Mouse (Mus musculus): ENCODE results near the gene Il4ra. TPM values are rescaled to one million over a fixed set of nuclear protein-coding genes. Genes with fewer than 3 reads are reported as not detected.
A peak's percentile ranks its signal among the peaks of the same experiment; 100 is the strongest.

The Il4ra gene
- 10.5 and 12.0 TPM in 2 replicates for total RNA-seq (2015)
- 19.2 and 20.4 TPM in 2 replicates for total RNA-seq (2017)

DNA sequence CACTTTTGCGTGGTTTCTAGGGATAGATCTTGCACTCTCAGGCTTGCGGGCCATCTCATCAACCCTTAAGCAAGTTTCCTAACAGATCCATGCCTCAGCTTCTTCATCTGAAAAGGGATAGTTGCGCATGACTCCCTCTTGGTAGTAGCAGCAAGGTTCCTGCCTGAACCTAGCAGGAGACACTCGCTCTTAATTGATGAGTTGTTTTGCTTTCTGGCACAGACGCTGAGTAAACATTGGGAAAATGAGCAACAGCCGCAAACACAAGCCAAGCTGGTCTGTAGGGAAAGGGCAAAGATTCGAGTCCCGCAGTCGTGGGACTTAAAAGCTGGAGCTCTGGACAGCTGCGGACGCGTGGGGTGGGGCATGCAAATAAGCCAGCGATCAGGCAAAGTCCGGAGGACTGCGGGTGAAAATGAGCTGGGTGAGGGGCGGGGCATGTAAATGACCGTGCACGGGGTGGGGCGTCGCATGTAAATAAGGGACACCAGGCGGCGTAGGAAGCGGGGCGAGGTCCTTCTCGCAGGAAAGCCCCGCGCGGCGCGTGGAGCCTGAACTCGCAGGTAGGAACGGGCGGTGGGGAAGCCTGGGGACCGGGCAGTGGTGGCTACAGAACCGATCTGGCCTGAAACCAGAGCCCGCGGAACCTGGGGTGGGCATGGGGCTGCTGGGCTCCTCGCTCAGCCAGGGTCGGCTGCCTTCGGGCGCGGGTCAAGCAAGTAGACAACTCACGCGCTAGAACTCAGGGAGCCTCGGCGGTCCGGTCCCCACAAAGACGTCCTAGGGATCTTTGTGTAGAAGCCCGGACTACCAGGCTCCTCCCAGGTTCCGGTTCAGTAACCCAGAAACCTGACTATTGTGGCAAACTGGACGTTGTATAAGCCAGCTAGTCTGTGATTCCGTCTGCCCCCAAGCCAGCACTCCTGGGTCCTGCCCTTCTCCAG, at the start of gene Il4ra:
Gene Il4ra, plus strand, starts transcription at position 355 of the 944 bp plus-strand sequence.
- ATAC-seq (replicated peaks; ENCODE audit: poor library complexity) = peak; percentile 75

DNA sequence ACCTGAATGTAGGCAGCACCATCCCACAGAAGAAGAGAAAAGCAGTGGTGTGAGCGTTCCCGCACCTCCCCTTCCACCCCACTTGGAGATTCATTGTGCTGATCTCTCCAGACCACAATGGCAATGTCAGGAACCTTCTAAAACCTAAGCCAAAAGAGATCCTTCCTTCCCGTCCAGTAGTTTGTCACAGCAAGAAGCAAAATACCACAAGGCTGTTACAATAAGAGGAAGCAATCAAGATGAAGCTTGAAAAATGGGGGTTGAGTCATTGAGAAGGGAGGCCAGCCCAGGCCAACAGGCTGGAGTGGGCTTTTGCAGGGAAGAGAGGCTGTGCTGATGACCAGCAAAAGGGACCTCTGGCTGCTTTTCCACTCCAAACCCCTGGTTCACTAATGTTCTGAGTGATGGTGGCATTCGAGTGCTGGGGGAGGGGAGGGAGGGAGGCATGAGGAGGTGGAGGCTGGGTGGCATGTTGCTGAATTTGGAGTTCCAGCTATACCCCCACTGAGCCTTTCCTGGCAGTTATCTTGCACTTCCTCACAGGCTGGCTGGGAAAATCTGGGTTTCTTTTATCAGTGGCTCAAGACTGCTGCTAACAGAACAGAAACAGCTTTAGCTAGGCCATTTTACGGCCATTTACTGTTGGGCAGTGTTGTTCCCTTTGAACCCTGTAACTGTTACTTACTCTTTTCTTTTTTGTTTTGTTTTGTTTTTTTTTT, 48.4 kb upstream of the Il4ra start:
- ATAC-seq (replicated peaks; ENCODE audit: poor library complexity) = peak; percentile 81

DNA sequence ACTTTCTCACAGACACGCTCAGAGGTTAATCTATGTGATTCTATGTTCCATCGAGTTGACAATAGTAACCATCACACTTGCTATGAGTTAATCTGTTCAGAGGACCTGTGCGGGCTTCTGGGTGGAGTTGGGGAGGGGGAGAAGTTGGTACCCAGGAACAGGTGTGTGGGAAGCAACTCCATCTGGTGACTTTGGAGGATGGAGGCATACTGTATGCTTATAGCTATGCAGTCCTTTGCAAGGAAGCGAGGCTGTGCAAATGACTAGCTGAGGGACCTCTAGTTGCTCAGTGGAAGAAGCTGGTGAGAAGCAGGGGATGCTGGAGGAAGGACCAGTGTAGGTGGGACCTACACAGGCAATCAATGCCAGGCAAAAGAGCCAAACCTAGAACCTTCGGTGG, 47.3 kb upstream of the Il4ra start:
- ATAC-seq (replicated peaks; ENCODE audit: poor library complexity) = no peak

DNA sequence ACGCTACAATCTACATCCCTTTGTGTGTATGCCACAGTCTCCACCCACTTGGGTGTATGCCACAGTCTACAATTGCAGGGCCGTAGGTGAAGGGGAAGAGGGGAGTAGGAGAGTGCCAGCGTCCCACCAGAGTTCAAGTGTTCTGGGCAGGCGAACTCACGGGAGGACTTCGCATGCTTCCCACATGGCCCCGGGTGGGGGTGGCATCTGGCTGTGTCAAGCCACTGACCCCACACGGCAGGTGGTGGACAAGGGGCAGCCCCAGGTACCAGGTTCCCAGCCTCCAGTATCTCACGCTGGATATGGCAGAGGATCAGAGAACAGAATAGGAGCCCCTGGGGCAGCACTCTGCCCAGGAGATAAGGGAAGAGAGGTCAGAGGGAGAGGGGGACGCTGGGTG, 46.4 kb upstream of the Il4ra start:
- ATAC-seq (replicated peaks; ENCODE audit: poor library complexity) = no peak; the same call in 1 of the 2 replicates

DNA sequence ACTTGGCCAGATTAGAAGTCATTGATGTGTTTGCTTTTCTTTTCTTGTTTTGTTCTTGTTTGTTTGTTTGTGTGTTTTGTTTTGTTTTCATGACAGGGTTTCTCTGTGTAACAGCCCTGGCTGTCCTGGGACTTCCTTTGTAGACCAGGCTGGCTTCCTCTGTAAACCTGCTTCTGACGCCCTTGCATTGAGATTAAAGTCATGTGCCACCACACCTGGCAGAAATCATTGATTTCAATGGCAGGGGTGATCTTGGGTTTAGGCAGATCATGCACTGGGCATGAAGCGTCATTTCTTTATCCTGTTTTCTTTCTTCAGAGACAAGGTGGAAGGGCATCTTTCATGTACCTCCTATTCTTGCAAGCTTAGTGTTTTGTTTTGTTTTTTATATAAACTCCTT, 44.6 kb upstream of the Il4ra start:
- ATAC-seq (replicated peaks; ENCODE audit: poor library complexity) = no peak

DNA sequence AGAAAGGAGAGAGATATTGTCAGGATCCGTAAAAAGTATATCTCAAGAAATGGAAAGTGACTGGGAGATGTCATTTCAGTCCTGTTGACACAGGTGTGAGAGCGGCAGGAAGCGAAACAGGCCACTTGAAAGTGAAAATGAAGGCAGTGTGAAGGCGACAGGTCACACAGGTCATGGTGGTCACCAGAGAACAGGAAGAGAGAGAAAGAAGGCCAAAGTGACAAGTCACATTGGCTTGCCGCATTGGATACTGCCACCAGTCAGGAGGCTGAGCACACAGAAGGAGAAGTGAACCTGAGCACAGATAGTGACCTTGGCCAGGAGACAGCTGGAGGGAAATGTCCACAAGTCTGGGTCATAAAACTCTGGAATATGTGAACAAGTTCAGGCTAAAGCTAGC, 40.5 kb upstream of the Il4ra start:
- peak; percentile 60 for ATAC-seq (replicated peaks; ENCODE audit: poor library complexity)

DNA sequence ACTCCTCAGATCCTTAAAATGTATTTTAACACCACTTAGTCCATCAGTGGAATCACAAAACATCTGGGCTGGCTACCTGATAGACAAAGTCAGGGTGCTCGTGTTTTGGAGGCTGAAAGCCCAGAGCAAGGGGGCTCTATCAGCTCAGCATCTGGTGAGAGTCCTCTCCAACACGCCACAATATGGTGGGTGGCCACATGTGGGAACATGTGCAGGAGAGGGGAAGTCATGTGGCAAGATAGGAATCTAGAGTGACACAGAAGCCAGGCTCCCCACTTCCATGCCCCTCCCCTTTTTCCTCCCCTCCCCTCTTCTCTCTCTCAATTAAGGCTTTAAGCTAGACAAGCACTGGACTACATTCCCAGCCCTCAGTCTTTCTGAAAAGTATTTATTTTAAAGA, 40.1 kb upstream of the Il4ra start:
- peak; percentile 54 for ATAC-seq (replicated peaks; ENCODE audit: poor library complexity)

DNA sequence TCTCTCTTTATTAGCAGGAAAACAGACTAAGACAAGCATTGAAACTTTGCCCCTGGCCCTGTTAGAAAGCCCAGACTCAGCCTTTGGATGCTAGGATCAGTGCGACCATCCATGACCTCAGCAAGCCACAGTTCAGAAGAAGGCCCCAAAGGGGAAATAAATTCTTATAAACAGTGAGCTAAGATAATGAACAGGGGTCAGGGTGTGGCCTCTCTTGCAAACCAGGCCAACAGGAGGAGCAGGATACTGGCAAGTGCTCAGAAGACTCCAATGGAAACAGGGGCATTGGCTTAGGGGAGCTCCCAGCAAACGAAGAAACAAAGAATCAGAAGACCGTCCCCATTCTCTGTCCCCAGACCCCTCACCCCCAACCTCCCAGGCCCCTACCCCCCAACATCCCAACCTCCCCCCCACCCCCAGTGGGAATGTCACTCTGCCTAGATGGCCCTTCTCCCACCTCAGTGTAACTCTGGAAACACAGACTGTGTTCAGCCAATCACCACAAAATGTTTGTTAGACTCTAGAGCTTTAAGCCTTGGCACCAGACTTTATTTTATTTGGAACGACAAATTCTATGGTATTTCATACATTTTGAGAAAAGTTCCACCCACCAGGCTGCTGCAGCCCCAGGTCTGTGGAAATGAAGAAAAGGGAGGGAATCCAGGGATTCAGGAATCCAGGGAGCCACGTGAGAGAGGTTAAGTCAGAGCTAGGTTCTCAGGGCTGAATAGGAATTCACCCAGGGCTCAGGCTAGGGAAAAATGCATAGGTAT, 36.7 kb upstream of the Il4ra start:
- no peak for ATAC-seq (replicated peaks; ENCODE audit: poor library complexity)

DNA sequence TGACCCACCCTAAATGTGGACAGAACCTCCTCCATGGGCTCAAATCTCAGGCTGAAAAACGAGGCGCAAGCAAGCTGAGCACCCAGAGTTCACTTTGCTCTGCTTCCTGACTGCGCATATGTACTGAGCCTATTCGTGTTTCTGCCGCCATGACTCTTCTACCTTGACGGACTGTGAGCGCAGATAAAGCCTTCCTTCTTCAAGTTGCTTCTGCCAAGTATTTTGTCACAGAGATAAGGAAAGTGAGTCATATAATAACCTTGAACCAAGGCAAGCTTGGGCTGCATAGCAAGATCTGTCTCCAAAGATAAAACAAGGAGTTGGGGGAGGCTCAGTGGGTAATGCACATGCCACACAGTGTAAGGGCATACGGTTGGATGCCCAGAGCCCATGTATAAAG, 35.2 kb upstream of the Il4ra start:
- ATAC-seq (replicated peaks; ENCODE audit: poor library complexity) = peak; percentile 83

DNA sequence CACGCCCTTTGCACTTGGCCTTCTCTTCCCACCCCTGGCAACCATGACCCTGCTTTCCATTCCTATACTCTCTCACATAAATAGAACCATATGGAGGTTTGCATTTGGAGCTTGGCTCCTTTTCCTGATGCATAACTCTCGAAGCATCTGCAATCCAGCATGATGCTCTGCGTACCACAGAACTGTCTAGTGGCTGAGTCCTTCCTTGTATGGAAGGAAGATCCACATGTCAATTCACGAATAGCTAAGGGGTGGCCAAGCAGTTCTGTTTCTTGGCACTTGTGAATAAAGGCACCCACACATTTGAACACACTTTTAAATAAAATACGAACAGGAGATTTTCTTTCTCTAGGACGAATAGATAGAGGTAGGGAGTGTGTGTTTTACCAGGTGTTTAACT, 34.5 kb upstream of the Il4ra start:
- no peak for ATAC-seq (replicated peaks; ENCODE audit: poor library complexity)

DNA sequence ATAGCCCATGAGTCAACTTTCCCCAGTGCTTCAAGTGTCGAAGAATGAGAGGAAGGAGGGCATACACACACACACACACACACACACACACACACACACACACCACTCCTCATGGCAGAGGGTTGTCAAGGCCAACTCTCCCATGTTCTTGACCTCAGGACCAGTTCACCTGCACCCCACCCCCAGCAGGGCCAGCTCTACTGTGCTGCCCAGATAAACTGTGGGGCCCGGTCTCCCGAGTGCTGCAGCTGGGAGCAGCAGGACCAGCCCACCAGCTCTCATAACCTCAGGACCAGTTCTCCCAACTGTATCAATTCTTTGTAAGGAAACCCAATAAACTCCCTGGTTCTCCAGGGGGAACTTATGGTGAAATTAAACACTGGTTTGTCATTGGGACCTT, 32.2 kb upstream of the Il4ra start:
- ATAC-seq (replicated peaks; ENCODE audit: poor library complexity) = no peak

DNA sequence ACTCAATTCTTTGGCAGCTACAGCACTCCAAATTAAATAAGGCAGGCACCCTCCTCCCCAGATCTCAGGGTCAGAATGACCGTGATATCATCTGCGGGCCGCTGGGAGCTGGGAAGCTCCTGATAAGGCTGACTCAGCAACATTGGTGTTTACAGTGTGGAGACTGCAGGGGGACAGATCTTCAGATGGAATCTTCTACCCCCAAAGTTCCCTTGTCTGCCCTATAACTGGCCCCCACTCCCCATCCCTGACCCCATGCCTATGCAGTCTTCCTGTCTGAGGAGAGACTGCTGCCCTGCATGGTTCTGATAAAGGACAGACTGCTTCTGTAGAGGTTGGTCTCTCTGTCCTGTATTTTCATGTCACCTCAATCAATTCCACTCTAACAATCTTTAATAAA, 28.9 kb upstream of the Il4ra start:
- ATAC-seq (replicated peaks; ENCODE audit: poor library complexity) = peak; percentile 72

DNA sequence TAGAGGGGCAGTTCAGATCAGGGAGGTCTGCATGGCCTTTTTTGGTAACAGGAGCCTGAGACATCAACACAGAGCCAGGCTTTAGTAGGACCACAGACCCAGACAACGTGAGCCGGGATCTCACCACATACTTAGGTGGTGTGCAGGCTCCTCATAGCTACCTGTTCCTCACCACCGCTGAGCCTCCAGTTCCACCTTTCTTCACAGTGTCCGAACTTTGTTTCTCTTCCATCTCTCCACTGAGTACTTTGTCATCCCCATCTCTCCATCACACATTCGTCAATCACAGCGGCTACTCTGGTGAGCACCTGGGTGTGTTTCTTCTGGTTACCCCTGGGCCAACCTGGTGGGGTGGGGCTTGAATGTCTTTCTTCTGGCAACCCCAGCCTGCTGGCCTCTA, 24.7 kb upstream of the Il4ra start:
- ATAC-seq (replicated peaks; ENCODE audit: poor library complexity) = no peak

DNA sequence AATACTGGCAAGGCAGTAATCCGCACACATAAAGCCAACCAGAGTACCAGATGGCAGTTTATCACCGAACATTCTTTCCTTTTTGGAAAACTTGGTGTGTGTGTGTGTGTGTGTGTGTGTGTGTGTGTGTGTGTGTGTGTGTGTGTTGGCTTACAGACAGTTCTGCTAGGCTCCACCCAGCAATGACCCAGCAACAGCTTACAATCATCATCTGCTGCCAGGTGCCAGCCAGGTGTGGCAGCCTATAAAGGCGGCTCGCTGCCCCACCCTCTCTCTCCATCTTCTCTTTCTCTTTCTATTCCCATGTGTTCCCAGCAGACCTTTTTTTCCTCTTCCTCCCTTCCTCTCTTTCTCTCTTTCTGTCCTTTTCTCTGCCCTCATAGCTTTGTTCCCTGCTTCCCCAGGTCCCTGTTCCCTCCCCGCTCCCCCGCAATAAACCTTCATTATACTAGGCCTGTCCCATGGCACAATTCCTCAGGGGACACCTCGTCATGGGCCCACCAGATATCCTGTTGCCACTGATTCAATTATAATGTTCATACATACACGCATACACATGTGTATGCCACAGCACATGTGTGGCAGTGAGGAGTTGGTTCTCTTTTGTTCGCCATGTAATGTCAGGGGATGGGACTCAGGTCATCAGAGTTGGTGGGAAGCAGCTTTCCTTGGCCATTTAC, 23.9 kb upstream of the Il4ra start:
- ATAC-seq (replicated peaks; ENCODE audit: poor library complexity) = no peak

DNA sequence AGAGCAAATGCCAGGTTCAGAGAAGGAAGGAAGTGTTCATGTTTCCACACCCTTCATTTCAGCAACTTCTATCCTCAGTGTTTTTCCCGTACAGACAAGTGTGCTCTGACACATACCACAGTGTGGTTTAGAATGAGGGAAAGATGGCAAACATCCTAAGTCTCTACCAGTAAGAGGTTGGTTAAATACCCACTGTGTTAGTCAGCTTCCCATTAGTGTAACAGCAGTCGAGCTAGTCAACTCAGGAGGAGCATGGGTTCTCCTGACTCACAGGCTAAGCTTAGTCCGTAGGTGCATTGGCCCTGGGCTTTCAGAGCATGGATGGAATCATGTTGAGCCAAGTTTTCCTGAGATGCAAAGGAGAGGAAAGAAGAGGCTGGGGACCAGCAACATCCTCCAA, 12.6 kb upstream of the Il4ra start:
- ATAC-seq (replicated peaks; ENCODE audit: poor library complexity) = peak; percentile 47

DNA sequence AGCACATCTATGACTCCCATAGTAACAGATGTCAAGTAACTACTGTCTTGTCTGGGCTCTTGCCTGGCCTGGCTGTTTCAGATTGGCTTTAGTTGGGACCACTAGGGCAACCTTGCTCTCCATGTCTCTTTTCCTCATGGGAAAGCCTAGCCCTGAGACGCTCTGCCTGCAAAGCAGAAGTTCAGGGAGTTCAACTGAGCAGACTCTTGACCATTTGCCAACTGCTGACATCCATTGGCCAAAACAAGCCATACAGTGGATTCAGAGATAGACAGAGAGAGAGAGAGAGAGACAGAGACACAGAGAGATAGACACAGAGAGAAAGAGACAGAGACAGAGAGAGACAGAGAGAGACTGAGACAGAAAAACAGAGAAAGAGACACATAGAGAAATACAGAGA, 10.9 kb upstream of the Il4ra start:
- ATAC-seq (replicated peaks; ENCODE audit: poor library complexity) = no peak

DNA sequence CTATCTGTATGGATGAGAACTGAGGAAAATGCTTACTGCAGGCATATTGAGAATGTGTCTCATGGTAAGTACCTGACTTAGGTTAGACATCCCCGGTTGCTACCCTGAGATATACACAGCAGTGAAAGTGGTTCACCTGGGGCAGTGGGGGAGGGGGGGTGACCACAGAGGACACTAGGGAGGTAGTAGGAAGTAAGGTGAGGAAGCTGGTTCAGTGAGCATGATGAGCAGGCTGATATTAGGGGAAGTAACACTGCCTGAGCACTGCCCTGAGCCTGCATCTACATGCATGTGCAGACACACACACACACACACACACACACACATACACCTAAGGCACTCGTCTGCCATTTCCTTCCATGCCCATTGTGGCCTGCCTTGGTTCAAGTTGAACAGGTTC, 10.1 kb upstream of the Il4ra start:
- peak; percentile 61 for ATAC-seq (replicated peaks; ENCODE audit: poor library complexity)

DNA sequence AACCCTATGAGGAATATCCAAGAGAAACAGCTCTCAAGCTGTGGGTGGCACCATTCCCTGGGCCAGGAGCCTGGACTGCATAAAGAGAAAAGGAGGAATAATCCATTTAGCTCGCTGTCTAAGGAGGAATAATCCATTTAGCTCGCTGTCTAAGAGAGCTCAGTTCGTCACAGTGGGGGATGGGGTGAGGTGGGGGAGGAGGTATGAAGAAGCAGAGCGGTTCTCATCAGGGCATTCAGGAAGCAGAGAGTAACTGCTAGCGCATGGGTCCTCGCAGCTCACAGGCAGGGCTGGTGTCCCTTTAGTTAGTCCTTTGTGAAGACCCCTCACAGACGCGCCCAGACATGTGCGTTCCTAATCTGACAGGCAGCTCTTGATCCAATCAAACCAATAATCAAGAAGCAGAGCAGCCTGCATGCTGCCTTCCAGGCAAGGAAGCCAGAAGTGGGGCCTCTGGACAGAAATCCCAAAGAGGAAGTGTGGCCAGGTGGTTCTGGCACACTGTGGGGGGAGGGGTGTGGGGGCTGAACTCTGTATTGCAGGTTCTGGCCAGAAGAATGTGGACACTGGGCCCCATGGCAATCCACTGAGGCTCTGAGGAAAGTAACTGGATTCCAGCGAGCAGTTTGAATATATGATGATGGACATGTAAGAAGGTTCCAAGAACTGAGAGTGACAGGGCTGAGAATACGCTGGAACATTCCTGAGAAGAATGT, 9.4 kb upstream of the Il4ra start:
- ATAC-seq (replicated peaks; ENCODE audit: poor library complexity) = peak; percentile 43

DNA sequence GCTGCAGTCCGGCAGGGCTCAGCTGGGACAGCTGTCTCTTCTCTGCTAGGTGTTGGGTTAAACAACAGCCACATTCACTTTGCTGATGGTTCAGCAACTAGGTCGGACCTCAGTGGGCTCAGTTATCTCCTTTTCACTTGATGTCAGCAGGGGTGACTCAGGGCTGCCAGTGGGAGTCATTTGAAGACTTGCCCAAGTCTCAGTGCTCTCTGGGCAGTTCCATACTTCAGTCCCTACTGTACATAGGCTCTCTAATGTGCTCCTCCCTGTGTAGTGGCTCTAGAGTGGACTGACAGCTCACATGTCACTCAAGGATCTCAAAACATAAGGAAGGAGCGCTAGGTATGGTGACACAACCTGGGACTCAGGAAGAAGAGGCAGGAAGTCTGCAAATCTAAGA, 8.4 kb upstream of the Il4ra start:
- ATAC-seq (replicated peaks; ENCODE audit: poor library complexity) = peak; percentile 27; the same call in 1 of the 2 replicates

DNA sequence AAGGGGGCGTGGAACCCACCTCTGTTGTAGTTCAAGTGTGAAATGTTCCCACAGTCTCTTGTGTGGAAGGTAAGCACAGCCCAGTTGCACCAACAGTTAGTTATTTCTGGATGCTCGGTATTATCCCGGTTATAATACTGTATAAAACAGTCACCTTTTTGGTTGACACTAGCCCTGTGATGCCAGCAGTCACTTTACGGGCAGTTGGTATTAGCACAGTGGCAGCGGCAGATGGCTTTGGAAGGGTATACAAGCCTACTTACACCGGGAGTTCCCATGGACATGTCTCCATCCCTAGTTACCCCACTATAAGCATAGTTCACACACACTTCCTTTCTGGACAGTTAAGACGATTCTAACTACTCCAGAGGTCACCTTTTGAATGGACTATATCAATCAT, 6.6 kb upstream of the Il4ra start:
- ATAC-seq (replicated peaks; ENCODE audit: poor library complexity) = no peak

Measured in megakaryocyte progenitor cell, adult 5-6 weeks (primary cell).